Mouse (Mus musculus) midbrain, embryonic 14.5 days (tissue): ENCODE results near the gene Slitrk6. TPM values are rescaled to one million over a fixed set of nuclear protein-coding genes. Genes with fewer than 3 reads are reported as not detected.

Source experiments
- ATAC-seq: fragments of 200-750 bp; cut with Nextera tagmentation; 2 replicates; pipeline ENCODE4 v1.8.0; 2017; ENCODE audit warnings: moderate number of reproducible peaks, moderate library complexity; ENCODE audit not compliant: low FRiP score, low TSS enrichment
- DNase-seq: peaks from one replicate; pipeline ENCODE4 v3.0.0-alpha.2; 2015
- H3K27ac ChIP-seq: fragments of 300-500 bp; sonication (generic); replicated peaks from 2 replicates; pipeline ENCODE4 v1.5.1; 2014; ENCODE audit warnings: mild to moderate bottlenecking, low read depth, low read length, moderate library complexity
- H3K27me3 ChIP-seq: fragments of 300-500 bp; sonication (generic); 2 replicates; pipeline ENCODE4 v1.6.1; 2014; ENCODE audit warnings: low read length, control low read depth, mixed read lengths; ENCODE audit not compliant: control insufficient read depth, insufficient read depth
- H3K36me3 ChIP-seq: fragments of 300-500 bp; sonication (generic); 2 replicates; pipeline ENCODE4 v1.6.1; 2014; ENCODE audit warnings: low read length, control low read depth; ENCODE audit not compliant: control insufficient read depth, insufficient read depth
- H3K4me1 ChIP-seq: fragments of 300-500 bp; sonication (generic); 2 replicates; pipeline ENCODE4 v1.6.1; 2014; ENCODE audit warnings: mild to moderate bottlenecking, antibody characterized with exemption, low read length, control low read depth; ENCODE audit not compliant: control insufficient read depth, insufficient read depth
- H3K4me2 ChIP-seq: fragments of 300-500 bp; sonication (generic); 2 replicates; pipeline ENCODE4 v1.6.1; 2014; ENCODE audit warnings: mild to moderate bottlenecking, low read length, moderate library complexity
- H3K4me3 ChIP-seq: fragments of 300-500 bp; sonication (generic); replicated peaks from 2 replicates; pipeline ENCODE4 v1.5.1; 2014; ENCODE audit warnings: low read depth, low read length
- H3K9ac ChIP-seq: fragments of 300-500 bp; sonication (generic); replicated peaks from 2 replicates; pipeline ENCODE4 v1.6.1; 2014; ENCODE audit warnings: mild to moderate bottlenecking, low read length, moderate library complexity
- H3K9me3 ChIP-seq: fragments of 300-500 bp; sonication (generic); 2 replicates; pipeline ENCODE4 v1.6.1; 2016; ENCODE audit warnings: low read length, control low read depth, mixed read lengths; ENCODE audit not compliant: control insufficient read depth
- WGBS: fragments of 180-500 bp; shearing (Covaris S2); extraction: QIAGEN DNeasy Blood & Tissue Kit; methylation state at CpG from one replicate; pipeline ENCODE4 v1.1.7; 2014; 5-methylcytosine and 5-hydroxymethylcytosine counted together
- polyA plus RNA-seq: library from polyadenylated mRNA; unstranded; fragments of >200 nt; fragmentation: Nextera tagmentation; extraction: Ambion mirVana; gene quantifications from 2 replicates; pipeline ENCODE4 v1.2.1, GENCODE M21; 2014

Slitrk6 gene
- polyA plus RNA-seq, 1 experiment from 2014 or later: 4.1 TPM

- ATAC-seq (no peak), DNase-seq (no peak)
- no peaks in the 10 kb centered on the region for H3K27me3 ChIP-seq
- no peaks in the 10 kb centered on the region for H3K9me3 ChIP-seq
- no peak overlapping the region for H3K4me3 ChIP-seq
- no peak overlapping the region for H3K27ac ChIP-seq
- H3K9ac ChIP-seq: no peak overlapping the region
- no peaks in the 10 kb centered on the region for H3K36me3 ChIP-seq
- no peaks in the 10 kb centered on the region for H3K4me1 ChIP-seq
- no peak overlapping the region for H3K4me2 ChIP-seq
- 11% methylated on average over 4 of the region's 4 CpGs for WGBS
These were observed 26.5 kb downstream of the Slitrk6 start for GRCm38 (mm10) chr14:110728344-110728910.

- 3% methylated on average over 2 of the region's 2 CpGs for WGBS
- Histone ChIP-seq H3K4me2 (no peak overlapping the region), H3K9me3 (no peaks in the 10 kb centered on the region), H3K27ac (no peak overlapping the region), H3K4me3 (no peak overlapping the region), H3K27me3 (no peaks in the 10 kb centered on the region), H3K9ac (no peak overlapping the region), H3K4me1 (no peaks in the 10 kb centered on the region), H3K36me3 (no peaks in the 10 kb centered on the region)
- ATAC-seq: no peak
- no peak for DNase-seq
These were observed 30.8 kb downstream of the Slitrk6 start for GRCm38 (mm10) chr14:110724026-110724576.
